17 mouse cellular contexts compared by ENCODE assay signal in the genomic region with DNA sequence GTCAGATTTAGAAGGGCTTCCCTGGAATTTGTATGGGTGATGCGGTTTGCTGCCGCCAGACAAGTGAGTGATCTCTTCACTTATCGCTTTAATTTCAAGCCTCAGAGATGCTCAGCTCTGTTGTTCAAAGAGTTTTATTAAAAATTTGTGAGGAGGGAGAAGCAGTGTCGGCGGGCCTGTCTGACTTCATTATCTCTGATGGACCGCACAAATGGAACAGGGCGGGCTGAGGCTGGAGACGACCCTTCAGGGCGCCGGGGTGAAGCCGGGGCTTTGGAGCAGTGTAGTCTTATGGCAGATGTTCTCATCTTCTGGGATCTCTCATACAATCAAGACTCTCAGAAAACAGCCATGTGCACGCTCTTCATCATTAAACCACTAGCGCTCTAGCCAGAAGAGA.
"Had no signal": no experiment of that assay in that cellular context is flagged by ENCODE, and none has a peak within 500 bp of the region (broad histone marks: within the 10 kb centered on the region; RNA-seq: fewer than 3 reads in every experiment).

No protein-coding gene starts in this region.

- ATAC-seq: liver, embryonic 12.5 days; liver, postnatal 0 days; lung, postnatal 0 days; midbrain, embryonic 13.5 days; midbrain, embryonic 15.5 days; midbrain, embryonic 16.5 days had no signal

- DNase-seq: left cerebral cortex, postnatal 4 days; liver; liver, embryonic 13.5 days; liver, postnatal 0 days; lung, adult 18-20 months; lung, adult 2 months; lung, embryonic 14.5 days; lung, postnatal 10 days; lung, postnatal 14 days; lung, postnatal 36 days; lung, postnatal 4 days; midbrain, embryonic 14.5 days had no signal
